Mouse (Mus musculus) hindbrain, embryonic 13.5 days (tissue): ENCODE data around the gene Gcnt4. TPM values are rescaled to one million over a fixed set of nuclear protein-coding genes. Genes with fewer than 3 reads are reported as not detected.
"Not testable (repeated sequence)": the region's sequence is repeated elsewhere in the genome, so short reads cannot be mapped to it uniquely, and the experiment has no call there.

Source experiments
- ATAC-seq: fragments of 200-750 bp; cut with Nextera tagmentation; 2 replicates; pipeline ENCODE4 v1.8.0; 2017; ENCODE audit warnings: moderate TSS enrichment; ENCODE audit not compliant: low FRiP score
- H3K27ac ChIP-seq: fragments of 300-500 bp; sonication (generic); 2 replicates; pipeline ENCODE4 v1.5.1; 2015; ENCODE audit warnings: inconsistent platforms, mild to moderate bottlenecking, moderate library complexity
- H3K27me3 ChIP-seq: fragments of 300-500 bp; sonication (generic); 2 replicates; pipeline ENCODE4 v1.6.1; 2015; ENCODE audit warnings: mild to moderate bottlenecking, inconsistent platforms
- H3K36me3 ChIP-seq: fragments of 300-500 bp; sonication (generic); 2 replicates; pipeline ENCODE4 v1.6.1; 2015; ENCODE audit warnings: mild to moderate bottlenecking, inconsistent platforms
- H3K4me1 ChIP-seq: fragments of 300-500 bp; sonication (generic); replicated peaks from 2 replicates; pipeline ENCODE4 v1.6.1; 2015; ENCODE audit warnings: inconsistent platforms
- H3K4me2 ChIP-seq: fragments of 300-500 bp; sonication (generic); 2 replicates; pipeline ENCODE4 v1.6.1; 2015; ENCODE audit warnings: inconsistent platforms, mild to moderate bottlenecking, moderate library complexity
- H3K4me3 ChIP-seq: fragments of 300-500 bp; sonication (generic); 2 replicates; pipeline ENCODE4 v1.5.1; 2015; ENCODE audit warnings: mild to moderate bottlenecking, inconsistent platforms
- H3K9ac ChIP-seq: fragments of 300-500 bp; sonication (generic); 2 replicates; pipeline ENCODE4 v1.6.1; 2015; ENCODE audit warnings: mild to moderate bottlenecking, inconsistent platforms
- H3K9me3 ChIP-seq: fragments of 300-500 bp; sonication (generic); 2 replicates; pipeline ENCODE4 v1.6.1; 2016; ENCODE audit warnings: inconsistent platforms
- WGBS: fragments of 180-500 bp; shearing (Covaris S2); methylation state at CpG from one replicate; pipeline ENCODE4 v1.1.7; 2015; 5-methylcytosine and 5-hydroxymethylcytosine counted together
- polyA plus RNA-seq: library from polyadenylated mRNA; unstranded; fragments of >200 nt; fragmentation: Nextera tagmentation; extraction: Ambion mirVana; gene quantifications from 2 replicates; pipeline ENCODE4 v1.2.1, GENCODE M21; 2015

Gcnt4 gene
- polyA plus RNA-seq, 1 experiment from 2014 or later, result 0.09 TPM

GRCm38 (mm10) chr13:96928432-96929039 lies 4.0 kb downstream of the Gcnt4 start:
- no peak for ATAC-seq
- no peak overlapping the region for H3K9ac ChIP-seq
- no peak overlapping the region for H3K4me2 ChIP-seq
- H3K4me3 ChIP-seq, result no peak overlapping the region
- WGBS, result 11% methylated on average over 8 of the region's 8 CpGs
- no peaks in the 10 kb centered on the region for H3K36me3 ChIP-seq
- H3K27me3 ChIP-seq, result peaks cover 52% of the 10 kb centered on the region
- H3K27ac ChIP-seq, result no peak overlapping the region
- H3K4me1 ChIP-seq, result peaks cover 17% of the 10 kb centered on the region
- no peaks in the 10 kb centered on the region for H3K9me3 ChIP-seq

GRCm38 (mm10) chr13:96932745-96933144 lies 8.3 kb downstream of the Gcnt4 start:
- H3K4me3 ChIP-seq, result no peak overlapping the region
- H3K4me2 ChIP-seq, result no peak overlapping the region
- H3K4me1 ChIP-seq, result no peaks in the 10 kb centered on the region; the same call in 1 of the 2 replicates
- 0 out of 2 replicates have a peak, but pooled peaks cover 11% of the 10 kb centered on the region for H3K27me3 ChIP-seq
- no peaks in the 10 kb centered on the region for H3K9me3 ChIP-seq
- no peak overlapping the region for H3K9ac ChIP-seq
- no peak overlapping the region for H3K27ac ChIP-seq
- 94% methylated on average over 5 of the region's 5 CpGs for WGBS
- ATAC-seq, result no peak
- no peaks in the 10 kb centered on the region for H3K36me3 ChIP-seq

GRCm38 (mm10) chr13:96933367-96933766 lies 8.9 kb downstream of the Gcnt4 start:
- no peaks in the 10 kb centered on the region for H3K9me3 ChIP-seq
- no peak overlapping the region for H3K9ac ChIP-seq
- H3K4me1 ChIP-seq, result no peaks in the 10 kb centered on the region; the same call in 1 of the 2 replicates
- H3K27ac ChIP-seq, result no peak overlapping the region
- ATAC-seq, result no peak
- H3K4me2 ChIP-seq, result no peak overlapping the region
- no peaks in the 10 kb centered on the region for H3K36me3 ChIP-seq
- H3K4me3 ChIP-seq, result no peak overlapping the region
- 66% methylated on average over 8 of the region's 8 CpGs for WGBS
- H3K27me3 ChIP-seq, result 0 out of 2 replicates have a peak, but pooled peaks cover 5% of the 10 kb centered on the region

- Histone ChIP-seq H3K27me3 (0 out of 2 replicates have a peak, but pooled peaks cover 2% of the 10 kb centered on the region), H3K4me3 (no peak overlapping the region), H3K4me2 (no peak overlapping the region), H3K36me3 (no peaks in the 10 kb centered on the region), H3K9ac (no peak overlapping the region), H3K4me1 (no peaks in the 10 kb centered on the region), H3K9me3 (no peaks in the 10 kb centered on the region), H3K27ac (no peak overlapping the region)
- ATAC-seq, result no peak
- WGBS, result 46% methylated on average over 6 of the region's 6 CpGs
These were observed 11.8 kb downstream of the Gcnt4 start for GRCm38 (mm10) chr13:96936173-96936777.

- ATAC-seq, result no peak
- Histone ChIP-seq H3K4me2 (no peak overlapping the region), H3K4me1 (no peaks in the 10 kb centered on the region), H3K27me3 (no peaks in the 10 kb centered on the region), H3K9ac (no peak overlapping the region), H3K27ac (no peak overlapping the region), H3K9me3 (no peaks in the 10 kb centered on the region), H3K4me3 (no peak overlapping the region), H3K36me3 (no peaks in the 10 kb centered on the region)
- WGBS, result 64% methylated on average over 10 of the region's 10 CpGs
These were observed 12.6 kb downstream of the Gcnt4 start for GRCm38 (mm10) chr13:96937059-96937558.

GRCm38 (mm10) chr13:96939680-96940079 lies 15.2 kb downstream of the Gcnt4 start:
- H3K4me3 ChIP-seq, result no peak overlapping the region
- peaks cover 4% of the 10 kb centered on the region for H3K4me1 ChIP-seq
- no peak overlapping the region for H3K4me2 ChIP-seq
- 88% methylated on average over 10 of the region's 10 CpGs for WGBS
- H3K36me3 ChIP-seq, result no peaks in the 10 kb centered on the region
- H3K9me3 ChIP-seq, result no peaks in the 10 kb centered on the region
- ATAC-seq, result no peak
- no peak overlapping the region for H3K27ac ChIP-seq
- H3K27me3 ChIP-seq, result no peaks in the 10 kb centered on the region
- no peak overlapping the region for H3K9ac ChIP-seq

- not testable (repeated sequence) for H3K4me2 ChIP-seq, H3K36me3 ChIP-seq, H3K9me3 ChIP-seq, ATAC-seq, H3K27ac ChIP-seq, H3K4me1 ChIP-seq, H3K4me3 ChIP-seq, H3K27me3 ChIP-seq, H3K9ac ChIP-seq
- WGBS, result 88% methylated on average over 11 of the region's 11 CpGs
These were observed 17.0 kb downstream of the Gcnt4 start for GRCm38 (mm10) chr13:96941481-96941880.

- Histone ChIP-seq H3K36me3 (no peaks in the 10 kb centered on the region), H3K9ac (no peak overlapping the region), H3K27me3 (no peaks in the 10 kb centered on the region), H3K4me3 (no peak overlapping the region), H3K4me1 (peaks cover 4% of the 10 kb centered on the region), H3K27ac (no peak overlapping the region), H3K9me3 (no peaks in the 10 kb centered on the region), H3K4me2 (no peak overlapping the region)
- 39% methylated on average over 3 of the region's 3 CpGs for WGBS
- ATAC-seq, result no peak
These were observed 19.1 kb downstream of the Gcnt4 start for GRCm38 (mm10) chr13:96943571-96943970.

- no peaks in the 10 kb centered on the region for H3K9me3 ChIP-seq
- H3K4me3 ChIP-seq, result no peak overlapping the region
- peaks cover 4% of the 10 kb centered on the region for H3K4me1 ChIP-seq
- no peak overlapping the region for H3K9ac ChIP-seq
- no peak for ATAC-seq
- H3K36me3 ChIP-seq, result no peaks in the 10 kb centered on the region
- H3K4me2 ChIP-seq, result no peak overlapping the region
- 92% methylated on average over 4 of the region's 4 CpGs for WGBS
- H3K27me3 ChIP-seq, result no peaks in the 10 kb centered on the region
- H3K27ac ChIP-seq, result no peak overlapping the region
These were observed 21.3 kb downstream of the Gcnt4 start for GRCm38 (mm10) chr13:96945748-96946147.

- H3K4me2 ChIP-seq, result no peak overlapping the region
- no peak overlapping the region for H3K27ac ChIP-seq
- no peak for ATAC-seq
- no peaks in the 10 kb centered on the region for H3K9me3 ChIP-seq
- H3K36me3 ChIP-seq, result no peaks in the 10 kb centered on the region
- H3K4me3 ChIP-seq, result no peak overlapping the region
- H3K27me3 ChIP-seq, result no peaks in the 10 kb centered on the region
- no peak overlapping the region for H3K9ac ChIP-seq
- H3K4me1 ChIP-seq, result peaks cover 8% of the 10 kb centered on the region
- 92% methylated on average over 7 of the region's 7 CpGs for WGBS
These were observed 23.2 kb downstream of the Gcnt4 start for GRCm38 (mm10) chr13:96947722-96948121.

- no peaks in the 10 kb centered on the region for H3K27me3 ChIP-seq
- H3K9me3 ChIP-seq, result no peaks in the 10 kb centered on the region
- no peak overlapping the region for H3K9ac ChIP-seq
- 26% methylated on average over 2 of the region's 2 CpGs for WGBS
- H3K4me3 ChIP-seq, result no peak overlapping the region
- peaks cover 3% of the 10 kb centered on the region; the same call in 1 of the 2 replicates for H3K4me1 ChIP-seq
- H3K27ac ChIP-seq, result no peak overlapping the region
- H3K36me3 ChIP-seq, result no peaks in the 10 kb centered on the region
- no peak overlapping the region for H3K4me2 ChIP-seq
- ATAC-seq, result peak; percentile 61; the same call in 1 of the 2 replicates
These were observed 27.4 kb downstream of the Gcnt4 start for GRCm38 (mm10) chr13:96951880-96952279.

- WGBS, result 94% methylated on average over 6 of the region's 6 CpGs
- Histone ChIP-seq H3K9ac (no peak overlapping the region), H3K27ac (no peak overlapping the region), H3K4me3 (no peak overlapping the region), H3K9me3 (no peaks in the 10 kb centered on the region), H3K27me3 (no peaks in the 10 kb centered on the region), H3K4me2 (no peak overlapping the region), H3K36me3 (no peaks in the 10 kb centered on the region), H3K4me1 (peaks cover 3% of the 10 kb centered on the region; the same call in 1 of the 2 replicates)
- no peak for ATAC-seq
These were observed 32.0 kb downstream of the Gcnt4 start for GRCm38 (mm10) chr13:96956466-96956865.

GRCm38 (mm10) chr13:96960019-96960418 lies 35.5 kb downstream of the Gcnt4 start:
- Histone ChIP-seq H3K4me3 (no peak overlapping the region), H3K27ac (no peak overlapping the region), H3K36me3 (no peaks in the 10 kb centered on the region), H3K4me2 (no peak overlapping the region), H3K27me3 (no peaks in the 10 kb centered on the region), H3K9me3 (no peaks in the 10 kb centered on the region), H3K4me1 (no peaks in the 10 kb centered on the region), H3K9ac (no peak overlapping the region)
- 91% methylated on average over 1 of the region's 1 CpGs for WGBS
- no peak for ATAC-seq
